Comparison of ENCODE assay signal across 8 mouse cellular contexts in genomic region chr17:35667334-35668065, GRCm38 (mm10). TPM values are rescaled to one million over a fixed set of nuclear protein-coding genes. Genes with fewer than 3 reads are reported as not detected.
DNase-seq lines count a peak whose midpoint lies in the region; ATAC-seq lines count a peak whose summit lies in the region.

Gene Vars2, minus strand, starts transcription at chr17:35667592.

- H3K4me2 ChIP-seq in heart, embryonic 14.5 days (ENCODE audit: low read length), result peak within 1 kb of the TSS; percentile 94
- H3K4me2 ChIP-seq in liver, embryonic 13.5 days, result peak within 1 kb of the TSS; percentile 97
- H3K4me2 ChIP-seq in stomach, embryonic 16.5 days (ENCODE audit: low read depth, low read length), result peak within 1 kb of the TSS; percentile 98

- peak within 1 kb of the TSS; percentile 51 for H3K27ac ChIP-seq in brown adipose tissue, adult 24 weeks (replicated peaks; ENCODE audit: low read depth, low read length)
- peak within 1 kb of the TSS; percentile 74 to 80 for H3K27ac ChIP-seq in heart, embryonic 14.5 days (replicated peaks in 1 of 2; ENCODE audit: control insufficient read depth in 1 of 2, insufficient read depth in 1 of 2, low read depth in 2 of 2, low read length in 2 of 2)
- peak within 1 kb of the TSS; percentile 69 for H3K27ac ChIP-seq in liver, embryonic 13.5 days
- peak within 1 kb of the TSS; percentile 94 for H3K27ac ChIP-seq in stomach, embryonic 16.5 days (ENCODE audit: low read length)

- DNase-seq in CD4-positive, CD25-positive, alpha-beta regulatory T cell, adult 2 months (ENCODE audit: low read depth, low spot score), result peak; percentile 98
- peak; percentile 85 for DNase-seq in fibroblast of lung, adult 2 months (ENCODE audit: low read depth)
- DNase-seq in kidney, postnatal 14 days, result peak; percentile 99
- DNase-seq in liver, embryonic 13.5 days, result peak; percentile 92
- DNase-seq in neural tube, embryonic 10.5 days (ENCODE audit: extremely low spot score, low spot score), result peak; percentile 98

- H3K9me3 ChIP-seq in heart, embryonic 14.5 days (ENCODE audit: control insufficient read depth, low read length), result no peaks in the 10 kb centered on the region
- no peaks in the 10 kb centered on the region for H3K9me3 ChIP-seq in liver, embryonic 13.5 days (replicated peaks)
- H3K9me3 ChIP-seq in stomach, embryonic 16.5 days (replicated peaks; ENCODE audit: control insufficient read depth, low read length), result no peaks in the 10 kb centered on the region

- H3K27me3 ChIP-seq in heart, embryonic 14.5 days (ENCODE audit: control insufficient read depth, insufficient read depth, low read length), result no peaks in the 10 kb centered on the region
- H3K27me3 ChIP-seq in liver, embryonic 13.5 days, result no peaks in the 10 kb centered on the region
- H3K27me3 ChIP-seq in stomach, embryonic 16.5 days (ENCODE audit: control insufficient read depth, insufficient read depth, low read length), result no peaks in the 10 kb centered on the region

- H3K4me1 ChIP-seq in brown adipose tissue, adult 24 weeks (ENCODE audit: control insufficient read depth, insufficient read depth, insufficient read length, low read length), result peaks cover 3% of the 10 kb centered on the region; the same call in 1 of the 2 replicates
- H3K4me1 ChIP-seq in heart, embryonic 14.5 days (ENCODE audit: control insufficient read depth in 2 of 2, insufficient read depth in 2 of 2, low read length in 2 of 2), result peaks cover 2 to 8% of the 10 kb centered on the region in 2 experiments; a peak in 3 of 4 replicates
- H3K4me1 ChIP-seq in liver, embryonic 13.5 days (replicated peaks), result peaks cover 28% of the 10 kb centered on the region
- peaks cover 14% of the 10 kb centered on the region for H3K4me1 ChIP-seq in stomach, embryonic 16.5 days (ENCODE audit: control insufficient read depth, insufficient read depth, low read length)

- H3K9ac ChIP-seq in heart, embryonic 14.5 days (ENCODE audit: low read length), result peak within 1 kb of the TSS; percentile 91
- H3K9ac ChIP-seq in liver, embryonic 13.5 days, result peak within 1 kb of the TSS; percentile 89
- H3K9ac ChIP-seq in stomach, embryonic 16.5 days (ENCODE audit: low read length), result peak within 1 kb of the TSS; percentile 90

- ATAC-seq in heart, embryonic 14.5 days (ENCODE audit: insufficient number of reproducible peaks, insufficient read depth, low FRiP score, low read depth), result peak; percentile 78
- peak; percentile 84 for ATAC-seq in liver, embryonic 13.5 days (ENCODE audit: low read depth)
- peak; percentile 89 for ATAC-seq in stomach, embryonic 16.5 days (ENCODE audit: insufficient read depth, low FRiP score)

- peaks cover 47% of the 10 kb centered on the region for H3K36me3 ChIP-seq in heart, embryonic 14.5 days (ENCODE audit: control insufficient read depth, insufficient read depth, low read length)
- H3K36me3 ChIP-seq in liver, embryonic 13.5 days, result peaks cover 35% of the 10 kb centered on the region
- H3K36me3 ChIP-seq in stomach, embryonic 16.5 days (ENCODE audit: control insufficient read depth, insufficient read depth, low read length), result no peaks in the 10 kb centered on the region

- under 1% methylated on average over 61 of the region's 61 CpGs for WGBS in heart, embryonic 14.5 days
- WGBS in liver, embryonic 13.5 days (ENCODE audit: insufficient replicate concordance), result under 1% methylated on average over 61 of the region's 61 CpGs
- under 1% methylated on average over 61 of the region's 61 CpGs for WGBS in stomach, embryonic 16.5 days

- peak within 1 kb of the TSS; percentile 95 for H3K4me3 ChIP-seq in brown adipose tissue, adult 24 weeks (ENCODE audit: insufficient read depth, low read depth, low read length)
- H3K4me3 ChIP-seq in heart, embryonic 14.5 days (ENCODE audit: control insufficient read depth in 1 of 2, insufficient read depth in 1 of 2, low read depth in 1 of 2, low read length in 2 of 2), result peak within 1 kb of the TSS; percentile 77 to 89
- H3K4me3 ChIP-seq in liver, embryonic 13.5 days (replicated peaks), result peak within 1 kb of the TSS; percentile 81
- peak within 1 kb of the TSS; percentile 85 for H3K4me3 ChIP-seq in stomach, embryonic 16.5 days (replicated peaks; ENCODE audit: low read length)

RNA-seq across cellular contexts. Expression of gene Vars2, which starts in this region (rescaled TPM):
- 18.1 and 18.5 TPM in 2 replicates for polyA plus RNA-seq in brown adipose tissue, adult 24 weeks (2012; ENCODE audit: insufficient read depth, insufficient read length, missing spikeins)
- 10.8 and 12.7 TPM in 2 replicates for polyA plus RNA-seq in heart, embryonic 14.5 days (2014; fragmentation: Nextera tagmentation; extraction: Ambion mirVana)
- polyA plus RNA-seq in liver, embryonic 13.5 days (2015; fragmentation: Nextera tagmentation; extraction: Ambion mirVana), result 7.7 TPM in 2 replicates
- 17.2 and 17.4 TPM in 2 replicates for polyA plus RNA-seq in stomach, embryonic 16.5 days (2015; fragmentation: Nextera tagmentation; extraction: Ambion mirVana)

Comparison
In these comparisons a context has a peak if more than half of its experiments do, and no peak if none do; other contexts are left out.
1. Peak in every context shown above with its lines: DNase-seq, ATAC-seq, H3K4me3 ChIP-seq and H3K27ac ChIP-seq.